Mouse (Mus musculus): ENCODE measurements at regions not wholly inside any gene's neighbourhood (a gene's known extent, or its start where the extent isn't known, plus 50 kb on each side); places are given as distances from the start of the nearest gene placed in this dataset.

- TF ChIP-seq CTCF (IDR thresholded peaks at IDR 0.05; ENCODE audit: low read depth) = no peak
- no peak for TF ChIP-seq EP300 (IDR thresholded peaks at IDR 0.05; ENCODE audit: low read depth)
Measured at GRCm38 (mm10) chr8:103144835-103145234, 359.4 kb upstream of the Cdh11 start.
